Comparison of ENCODE assay signal across 11 mouse cellular contexts in the genomic region with DNA sequence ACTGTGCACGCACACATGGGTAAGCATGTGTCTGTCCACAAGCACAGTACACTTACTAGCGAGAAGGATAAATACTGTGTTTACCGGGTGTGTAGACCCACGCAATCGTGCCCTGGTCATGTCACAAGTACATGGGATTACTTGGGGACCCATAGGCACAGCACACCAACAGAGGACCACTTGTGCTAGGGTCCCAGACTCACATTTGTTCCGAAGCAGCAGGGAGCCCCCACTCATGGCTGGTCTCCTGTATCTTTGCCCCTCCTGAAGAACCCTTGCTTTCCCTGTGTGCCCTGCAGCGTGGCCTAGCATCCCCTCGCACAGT. TPM values are rescaled to one million over a fixed set of nuclear protein-coding genes. Genes with fewer than 3 reads are reported as not detected.
DNase-seq lines count a peak whose midpoint lies in the region; ATAC-seq and TF ChIP-seq lines count a peak whose summit lies in the region.
"Had no signal": no experiment of that assay in that cellular context is flagged by ENCODE, and none has a peak within 500 bp of the region (broad histone marks: within the 10 kb centered on the region; RNA-seq: fewer than 3 reads in every experiment).

No protein-coding gene starts in this region.

- H3K9ac ChIP-seq in forebrain, embryonic 12.5 days, result peak overlapping the region; percentile 72; the same call in 1 of the 2 replicates
- peak overlapping the region; percentile 67; the same call in 1 of the 2 replicates for H3K9ac ChIP-seq in intestine, embryonic 15.5 days
- H3K9ac ChIP-seq in neural tube, embryonic 14.5 days (replicated peaks; ENCODE audit: low read depth, low read length), result no peak overlapping the region

- no peaks in the 10 kb centered on the region for H3K36me3 ChIP-seq in forebrain, embryonic 12.5 days (replicated peaks)
- H3K36me3 ChIP-seq in intestine, embryonic 15.5 days, result no peaks in the 10 kb centered on the region
- no peaks in the 10 kb centered on the region for H3K36me3 ChIP-seq in neural tube, embryonic 14.5 days (ENCODE audit: control insufficient read depth, insufficient read depth, low read length)

- peak overlapping the region; percentile 95 for H3K4me2 ChIP-seq in forebrain, embryonic 12.5 days
- H3K4me2 ChIP-seq in intestine, embryonic 15.5 days (replicated peaks), result peak overlapping the region; percentile 91
- peak overlapping the region; percentile 64 for H3K4me2 ChIP-seq in neural tube, embryonic 14.5 days (ENCODE audit: low read depth, low read length)

- no peak for TF ChIP-seq CTCF in left cerebral cortex, adult 2 months (IDR thresholded peaks at IDR 0.05)

- WGBS in forebrain, embryonic 12.5 days, result 48% methylated on average over 8 of the region's 8 CpGs
- WGBS in intestine, embryonic 15.5 days, result 53% methylated on average over 8 of the region's 8 CpGs
- WGBS in neural tube, embryonic 14.5 days, result 40% methylated on average over 8 of the region's 8 CpGs

- H3K4me3 ChIP-seq in left cerebral cortex, adult 2 months, result peak overlapping the region; percentile 77
- peak overlapping the region; percentile 49 for H3K4me3 ChIP-seq in forebrain, embryonic 12.5 days (replicated peaks)
- peak overlapping the region; percentile 47; the same call in 1 of the 2 replicates for H3K4me3 ChIP-seq in intestine, embryonic 15.5 days (replicated peaks)
- no peak overlapping the region for H3K4me3 ChIP-seq in neural tube, embryonic 14.5 days (ENCODE audit: low read depth, low read length)

- no peak for ATAC-seq in forebrain, embryonic 12.5 days (ENCODE audit: low FRiP score)
- ATAC-seq in intestine, embryonic 15.5 days, result no peak
- ATAC-seq in neural tube, embryonic 14.5 days (ENCODE audit: low read depth), result no peak
- ATAC-seq in erythroid progenitor cell, adult 5-6 weeks (replicated peaks; ENCODE audit: low FRiP score, poor library complexity, severe bottlenecking), result no peak

- intact Hi-C loops in left cerebral cortex, adult 2 months (cut with DNase I), result loop anchor here (5.0 kb wide), 1 partner anchor 322 kb away; no protein-coding TSS in a partner anchor

- DNase-seq in left cerebral cortex, adult 2 months (ENCODE audit: extremely low spot score in 1 of 2, low spot score in 2 of 2), result no peak
- no peak for DNase-seq in left cerebral cortex, adult 18-20 months (ENCODE audit: low spot score in 2 of 2)
- no peak for DNase-seq in frontal cortex, adult 2 months (ENCODE audit: extremely low spot score in 1 of 2, low spot score in 1 of 2)
- no peak for DNase-seq in thymus, adult 18-20 months

- H3K9me3 ChIP-seq in forebrain, embryonic 12.5 days, result no peaks in the 10 kb centered on the region
- H3K9me3 ChIP-seq in intestine, embryonic 15.5 days, result no peaks in the 10 kb centered on the region
- H3K9me3 ChIP-seq in neural tube, embryonic 14.5 days (ENCODE audit: control insufficient read depth, low read length), result no peaks in the 10 kb centered on the region

- H3K4me1 ChIP-seq in forebrain, embryonic 12.5 days, result peaks cover 74% of the 10 kb centered on the region
- peaks cover 42% of the 10 kb centered on the region for H3K4me1 ChIP-seq in intestine, embryonic 15.5 days (replicated peaks)
- peaks cover 45% of the 10 kb centered on the region for H3K4me1 ChIP-seq in neural tube, embryonic 14.5 days (ENCODE audit: control insufficient read depth, insufficient read depth, low read length)

- peaks cover 37% of the 10 kb centered on the region for H3K27me3 ChIP-seq in forebrain, embryonic 12.5 days
- H3K27me3 ChIP-seq in intestine, embryonic 15.5 days (replicated peaks), result peaks cover 37% of the 10 kb centered on the region
- no peaks in the 10 kb centered on the region for H3K27me3 ChIP-seq in neural tube, embryonic 14.5 days (ENCODE audit: control insufficient read depth, insufficient read depth, low read length)

- H3K27ac ChIP-seq in left cerebral cortex, adult 2 months, result peak overlapping the region; percentile 96
- no peak overlapping the region for H3K27ac ChIP-seq in forebrain, embryonic 12.5 days
- H3K27ac ChIP-seq in intestine, embryonic 15.5 days, result no peak overlapping the region
- H3K27ac ChIP-seq in neural tube, embryonic 14.5 days (ENCODE audit: low read depth, low read length), result no peak overlapping the region

RNA-seq across cellular contexts. Expression of gene Lix1l, which starts 1.9 kb away (rescaled TPM):
- 10 to 100 TPM; 18.6 to 21.5 TPM for total RNA-seq in left cerebral cortex, adult 2 months (2021)
- 10 to 100 TPM; 20.8 to 21.5 TPM for total RNA-seq in left cerebral cortex, adult 18-20 months (2021)
- polyA plus RNA-seq in forebrain, embryonic 12.5 days (2016; fragmentation: Nextera tagmentation; extraction: Ambion mirVana), result 5.8 and 6.2 TPM in 2 replicates
- 4.8 and 5.7 TPM in 2 replicates for polyA plus RNA-seq in intestine, embryonic 15.5 days (2015; fragmentation: Nextera tagmentation; extraction: Ambion mirVana)
- polyA plus RNA-seq in neural tube, embryonic 14.5 days (2014; fragmentation: Nextera tagmentation; extraction: Ambion mirVana), result 7.4 and 7.6 TPM in 2 replicates
- total RNA-seq in erythroid progenitor cell, adult 5-6 weeks (2015; ENCODE audit: low replicate concordance), result not detected in 2 replicates
- total RNA-seq in erythroid progenitor cell, adult 5-6 weeks (2017; ENCODE audit: low replicate concordance), result 0.13 TPM in 1 of 2 replicates, not detected in the other
- 30.3 and 30.7 TPM in 2 replicates for polyA plus RNA-seq in frontal cortex, adult 2 months (2012; rRNA removed)

RNA-seq across cellular contexts. Expression of gene Ankrd34a, which starts 2.6 kb away (rescaled TPM):
- total RNA-seq in left cerebral cortex, adult 2 months (2021), result 10 to 100 TPM; 66.8 to 70.3 TPM
- total RNA-seq in left cerebral cortex, adult 18-20 months (2021), result 10 to 100 TPM; 67.3 to 77.4 TPM
- 4.0 and 4.4 TPM in 2 replicates for polyA plus RNA-seq in forebrain, embryonic 12.5 days (2016; fragmentation: Nextera tagmentation; extraction: Ambion mirVana)
- polyA plus RNA-seq in intestine, embryonic 15.5 days (2015; fragmentation: Nextera tagmentation; extraction: Ambion mirVana), result 1.9 and 2.3 TPM in 2 replicates
- polyA plus RNA-seq in neural tube, embryonic 14.5 days (2014; fragmentation: Nextera tagmentation; extraction: Ambion mirVana), result 18.6 and 21.0 TPM in 2 replicates
- not detected in 2 replicates for total RNA-seq in erythroid progenitor cell, adult 5-6 weeks (2015; ENCODE audit: low replicate concordance)
- total RNA-seq in erythroid progenitor cell, adult 5-6 weeks (2017; ENCODE audit: low replicate concordance), result not detected in 2 replicates
- 50.2 and 57.4 TPM in 2 replicates for polyA plus RNA-seq in frontal cortex, adult 2 months (2012; rRNA removed)

RNA-seq across cellular contexts. Expression of gene Polr3gl, which starts 5.0 kb away (rescaled TPM):
- total RNA-seq in left cerebral cortex, adult 2 months (2021), result 10 to 100 TPM; 26.6 to 28.1 TPM
- 10 to 100 TPM; 24.0 to 24.8 TPM for total RNA-seq in left cerebral cortex, adult 18-20 months (2021)
- 40.1 and 40.7 TPM in 2 replicates for polyA plus RNA-seq in forebrain, embryonic 12.5 days (2016; fragmentation: Nextera tagmentation; extraction: Ambion mirVana)
- polyA plus RNA-seq in intestine, embryonic 15.5 days (2015; fragmentation: Nextera tagmentation; extraction: Ambion mirVana), result 26.5 and 31.3 TPM in 2 replicates
- polyA plus RNA-seq in neural tube, embryonic 14.5 days (2014; fragmentation: Nextera tagmentation; extraction: Ambion mirVana), result 20.5 and 22.9 TPM in 2 replicates
- total RNA-seq in erythroid progenitor cell, adult 5-6 weeks (2015; ENCODE audit: low replicate concordance), result 29.2 and 32.7 TPM in 2 replicates
- 20.9 and 63.7 TPM in 2 replicates for total RNA-seq in erythroid progenitor cell, adult 5-6 weeks (2017; ENCODE audit: low replicate concordance)
- polyA plus RNA-seq in frontal cortex, adult 2 months (2012; rRNA removed), result 67.3 and 84.3 TPM in 2 replicates

RNA-seq across cellular contexts. Expression of gene Gm16253, which starts 22.2 kb away (rescaled TPM):
- not detected for total RNA-seq in left cerebral cortex, adult 2 months (2021)
- total RNA-seq in left cerebral cortex, adult 18-20 months (2021), result not detected
- 1.3 and 1.7 TPM in 2 replicates for polyA plus RNA-seq in forebrain, embryonic 12.5 days (2016; fragmentation: Nextera tagmentation; extraction: Ambion mirVana)
- 0.67 and 1.5 TPM in 2 replicates for polyA plus RNA-seq in intestine, embryonic 15.5 days (2015; fragmentation: Nextera tagmentation; extraction: Ambion mirVana)
- 0.90 and 1.2 TPM in 2 replicates for polyA plus RNA-seq in neural tube, embryonic 14.5 days (2014; fragmentation: Nextera tagmentation; extraction: Ambion mirVana)
- not detected in 2 replicates for total RNA-seq in erythroid progenitor cell, adult 5-6 weeks (2015; ENCODE audit: low replicate concordance)
- not detected in 2 replicates for total RNA-seq in erythroid progenitor cell, adult 5-6 weeks (2017; ENCODE audit: low replicate concordance)
- not detected in 2 replicates for polyA plus RNA-seq in frontal cortex, adult 2 months (2012; rRNA removed)
- total RNA-seq: layer of hippocampus, adult 18-20 months; MEL had no signal
- polyA plus RNA-seq: brain, embryonic 14.5 days had no signal

RNA-seq across cellular contexts. Expression of gene Rbm8a, which starts 30.7 kb away (rescaled TPM):
- 10 to 100 TPM; 37.6 to 38.5 TPM for total RNA-seq in left cerebral cortex, adult 2 months (2021)
- 10 to 100 TPM; 41.5 to 49.6 TPM for total RNA-seq in left cerebral cortex, adult 18-20 months (2021)
- polyA plus RNA-seq in forebrain, embryonic 12.5 days (2016; fragmentation: Nextera tagmentation; extraction: Ambion mirVana), result 164 and 181 TPM in 2 replicates
- 113 and 118 TPM in 2 replicates for polyA plus RNA-seq in intestine, embryonic 15.5 days (2015; fragmentation: Nextera tagmentation; extraction: Ambion mirVana)
- 115 and 117 TPM in 2 replicates for polyA plus RNA-seq in neural tube, embryonic 14.5 days (2014; fragmentation: Nextera tagmentation; extraction: Ambion mirVana)
- 54.5 and 72.4 TPM in 2 replicates for total RNA-seq in erythroid progenitor cell, adult 5-6 weeks (2015; ENCODE audit: low replicate concordance)
- total RNA-seq in erythroid progenitor cell, adult 5-6 weeks (2017; ENCODE audit: low replicate concordance), result 18.3 and 36.5 TPM in 2 replicates
- 37.4 and 40.3 TPM in 2 replicates for polyA plus RNA-seq in frontal cortex, adult 2 months (2012; rRNA removed)
